Mouse (Mus musculus): ENCODE results near the gene Cbx6. TPM values are rescaled to one million over a fixed set of nuclear protein-coding genes. Genes with fewer than 3 reads are reported as not detected.
"Not testable (repeated sequence)": the region's sequence is repeated elsewhere in the genome, so short reads cannot be mapped to it uniquely, and the experiment has no call there.

Gene Cbx6
- polyA plus RNA-seq, 3 experiments from 2014 or later = 10.5 to 13.1 (median 10.9) TPM

- ATAC-seq = no peak
These were observed 5.1 kb downstream of the Cbx6 start for GRCm38 (mm10) chr15:79829431-79829830.

DNA sequence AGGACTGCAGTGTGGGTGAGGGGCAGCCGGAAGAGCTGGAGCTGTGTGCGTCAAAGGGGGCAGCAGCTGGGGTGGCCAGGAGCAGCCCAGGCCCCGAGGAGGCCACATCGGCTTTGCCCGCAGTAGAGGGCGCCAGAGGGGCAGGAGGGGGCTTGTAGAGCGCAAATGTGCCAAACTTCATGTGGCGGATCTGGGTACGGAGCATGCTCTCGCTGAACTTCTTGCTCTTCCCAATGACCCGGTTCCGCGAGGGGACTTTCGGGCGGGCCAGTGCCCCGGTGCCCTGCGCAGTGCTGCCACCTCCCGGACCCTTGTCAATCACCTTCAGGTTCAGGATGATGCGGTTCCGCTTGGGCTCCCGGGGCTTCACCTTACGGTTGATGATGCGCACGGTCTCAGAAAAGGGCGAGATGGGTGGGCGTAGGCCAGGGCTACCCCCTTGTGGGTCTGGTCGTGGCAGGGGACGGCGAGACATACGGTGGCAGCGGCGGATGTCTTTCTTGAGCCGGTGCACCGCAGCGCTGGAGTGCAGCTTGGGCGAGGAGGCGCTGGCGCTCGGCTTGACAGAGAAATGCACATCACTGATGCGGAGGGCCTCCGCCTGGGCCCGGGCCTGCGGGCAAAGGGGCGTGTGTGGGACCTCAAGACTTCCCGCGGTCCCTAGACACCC lies 6.0 kb downstream of the Cbx6 start:
- ATAC-seq = no peak

- ATAC-seq = no peak
These were observed 6.7 kb downstream of the Cbx6 start for GRCm38 (mm10) chr15:79827778-79828210.

- ATAC-seq = no peak
These were observed 7.3 kb downstream of the Cbx6 start for GRCm38 (mm10) chr15:79827061-79827777.

- no peak for ATAC-seq
These were observed 8.1 kb downstream of the Cbx6 start for GRCm38 (mm10) chr15:79826221-79826935.

DNA sequence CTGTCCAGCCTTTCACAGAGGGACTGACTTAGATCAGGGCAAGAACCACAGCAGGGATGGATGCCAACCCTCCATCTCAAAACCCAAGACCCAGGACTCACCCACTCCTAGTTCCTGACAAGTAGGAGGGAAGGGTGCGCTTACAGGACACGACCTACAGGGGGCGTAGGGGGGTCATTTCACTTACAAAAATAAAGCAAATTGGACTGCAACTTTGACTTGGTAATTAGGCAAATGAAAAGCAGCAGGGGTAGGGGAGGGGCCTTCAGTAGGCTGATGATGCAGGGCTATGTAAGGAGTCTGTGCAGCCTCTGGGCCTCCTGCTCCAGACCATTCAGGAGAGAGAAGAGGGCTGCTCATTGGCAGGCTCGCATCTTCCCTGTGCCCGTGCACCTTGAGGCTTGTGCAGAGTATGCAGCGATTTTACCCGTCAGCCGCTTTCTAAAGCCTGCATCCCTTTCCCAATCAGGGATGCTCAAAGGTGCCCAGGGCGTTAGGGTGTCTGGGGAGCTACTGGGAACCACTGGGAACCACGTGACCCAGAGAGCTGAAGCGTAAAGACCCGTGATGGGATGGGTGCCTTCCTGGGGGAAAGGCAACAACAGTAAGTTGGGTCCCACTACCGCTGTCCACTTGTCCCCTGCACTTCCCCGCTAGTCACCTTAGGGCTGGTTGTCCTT lies 9.2 kb downstream of the Cbx6 start:
- no peak for ATAC-seq

DNA sequence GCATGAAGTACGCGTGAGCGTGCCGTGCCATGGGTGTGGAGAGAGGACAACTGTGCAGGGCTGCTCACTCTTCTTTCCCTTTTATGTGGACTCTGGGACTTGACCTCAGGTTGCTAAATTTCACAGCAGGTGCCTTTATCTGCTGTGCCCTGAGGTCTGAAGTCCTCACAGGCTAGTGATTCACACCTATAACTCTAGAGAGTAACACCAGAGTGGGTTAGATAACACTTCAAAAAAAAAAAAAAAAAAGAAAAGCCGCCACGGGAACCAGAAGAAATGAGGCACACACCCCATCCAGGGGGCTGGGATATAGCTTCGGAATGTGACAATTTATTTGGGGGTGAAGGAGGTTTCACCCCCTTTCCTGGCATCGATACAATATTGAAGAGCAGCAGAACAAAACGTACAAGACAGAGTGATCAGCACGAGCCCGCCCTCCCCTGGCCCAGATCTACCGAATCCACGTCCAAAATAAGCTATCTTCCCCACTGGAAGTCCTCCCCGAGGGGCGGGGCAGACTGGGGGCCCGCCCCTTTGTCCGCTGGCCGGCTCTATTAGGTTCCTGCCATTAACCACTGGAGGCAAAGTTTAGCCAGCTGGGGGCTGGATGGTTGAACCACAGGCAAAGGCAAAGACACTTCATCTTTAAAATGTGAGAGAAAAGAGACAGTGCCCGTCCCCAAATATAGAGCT lies 10.8 kb downstream of the Cbx6 start:
- ATAC-seq = no peak

GRCm38 (mm10) chr15:79822265-79823199 lies 12.0 kb downstream of the Cbx6 start:
- no peak for ATAC-seq

GRCm38 (mm10) chr15:79818325-79818724 lies 16.2 kb downstream of the Cbx6 start:
- no peak for ATAC-seq

- no peak for ATAC-seq
These were observed 20.7 kb downstream of the Cbx6 start for GRCm38 (mm10) chr15:79813666-79814258.

DNA sequence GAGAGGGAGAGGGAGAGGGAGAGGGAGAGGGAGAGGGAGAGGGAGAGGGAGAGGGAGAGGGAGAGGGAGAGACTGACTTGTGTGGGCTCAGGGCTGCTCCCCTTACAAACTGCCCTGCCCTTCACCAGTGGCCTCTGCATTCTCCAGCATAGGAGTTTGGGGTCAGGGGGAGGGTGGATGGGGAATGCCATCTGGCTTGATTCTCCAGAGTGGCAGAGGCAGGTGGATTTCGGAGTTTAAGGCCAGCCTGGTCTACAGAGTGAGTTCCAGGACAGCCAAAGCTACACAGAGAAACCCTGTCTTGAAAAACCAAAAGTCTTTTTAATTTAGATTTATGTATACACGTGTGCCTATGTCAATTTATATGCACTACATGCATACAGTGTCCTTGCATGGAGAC lies 21.6 kb downstream of the Cbx6 start:
- ATAC-seq = not testable (repeated sequence)

- no peak for ATAC-seq
These were observed 23.5 kb downstream of the Cbx6 start for GRCm38 (mm10) chr15:79810997-79811396.

- no peak for ATAC-seq
These were observed 24.4 kb downstream of the Cbx6 start for GRCm38 (mm10) chr15:79810061-79810460.

GRCm38 (mm10) chr15:79808658-79809057 lies 25.8 kb downstream of the Cbx6 start:
- no peak for ATAC-seq

GRCm38 (mm10) chr15:79808114-79808513 lies 26.4 kb downstream of the Cbx6 start:
- no peak for ATAC-seq

DNA sequence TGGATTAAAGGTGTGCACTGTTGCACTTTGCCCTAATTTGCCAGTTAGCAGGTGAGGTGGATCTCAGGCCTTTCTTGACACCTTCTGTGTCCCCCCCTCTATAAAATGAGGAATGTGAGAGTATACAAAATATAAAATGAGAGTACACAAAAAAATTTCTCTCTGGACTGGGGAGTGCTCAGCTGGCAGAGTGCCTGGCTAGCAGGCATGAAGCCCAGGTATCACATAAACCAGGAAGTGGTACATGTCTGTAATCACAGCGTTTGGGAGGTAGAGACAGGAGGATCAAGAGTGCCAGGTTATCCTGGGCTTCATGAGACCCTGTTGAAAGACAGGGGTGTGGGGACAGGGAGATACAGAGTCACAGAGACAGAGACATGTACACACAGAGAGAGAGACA lies 27.4 kb downstream of the Cbx6 start:
- ATAC-seq = no peak

GRCm38 (mm10) chr15:79805246-79805645 lies 29.2 kb downstream of the Cbx6 start:
- ATAC-seq = no peak

GRCm38 (mm10) chr15:79804352-79805071 lies 30.0 kb downstream of the Cbx6 start, which contains the start of gene Nptxr:
Gene Nptxr, minus strand, starts transcription at chr15:79804766.
- ATAC-seq = no peak

- ATAC-seq = no peak
These were observed 30.7 kb downstream of the Cbx6 start for GRCm38 (mm10) chr15:79803533-79804351.

All from inflammation-experienced regulatory T-cells, adult 6 months (primary cell).